Mouse (Mus musculus) erythroblast, embryonic 14.5 days (primary cell): ENCODE results near the gene Arhgap45.

ENCODE experiments used
- GATA1 ChIP-seq: IDR thresholded peaks from 2 replicates; pipeline ENCODE4 v1.6.1; 2012; ENCODE audit warnings: low read length, inconsistent platforms, mixed read lengths
- TAL1 ChIP-seq: IDR thresholded peaks from 3 replicates; pipeline ENCODE4 v1.6.1; 2012; ENCODE audit warnings: low read length, inconsistent platforms, mixed read lengths

DNA sequence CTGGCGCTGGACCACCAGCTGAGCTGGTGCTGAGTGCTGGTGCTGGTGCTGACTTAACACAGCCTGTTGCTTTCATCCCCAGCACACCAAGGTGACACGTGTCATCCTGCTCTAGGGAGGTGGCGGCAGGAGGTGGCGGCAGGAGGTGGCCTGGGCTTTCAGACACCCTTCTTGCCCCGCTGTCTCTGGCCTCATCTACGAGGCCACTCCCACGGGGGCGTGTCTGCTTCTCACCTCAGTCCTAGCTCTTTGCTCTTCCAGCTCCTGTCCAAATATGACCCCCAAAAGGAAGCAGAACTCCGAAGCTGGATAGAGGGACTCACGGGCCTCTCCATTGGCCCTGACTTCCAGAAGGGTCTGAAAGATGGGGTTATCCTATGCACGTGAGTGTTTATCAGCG lies 25.4 kb upstream of the Arhgap45 start:
- TF ChIP-seq GATA1 (no peak), TAL1 (no peak)
